Mouse (Mus musculus): ENCODE data around the gene Ctnnbl1. TPM values are rescaled to one million over a fixed set of nuclear protein-coding genes. Genes with fewer than 3 reads are reported as not detected.

Ctnnbl1 gene
- polyA plus RNA-seq, 1 experiment from 2014 or later, result 55.2 TPM

Other genes starting within 250 kb of the Ctnnbl1 start
- 322 and 340 TPM in 2 replicates for gene Nnat, start 177.3 kb upstream of the Ctnnbl1 start, polyA plus RNA-seq (2015; fragmentation: Nextera tagmentation; extraction: Ambion mirVana)
- 54.2 and 57.1 TPM in 2 replicates for gene Blcap, start 166.1 kb upstream of the Ctnnbl1 start, polyA plus RNA-seq (2015; fragmentation: Nextera tagmentation; extraction: Ambion mirVana)
- 0.12 and 0.24 TPM in 2 replicates for gene Vstm2l, start 177.3 kb downstream of the Ctnnbl1 start, polyA plus RNA-seq (2015; fragmentation: Nextera tagmentation; extraction: Ambion mirVana)

All from embryonic facial prominence, embryonic 15.5 days (tissue).